Mouse (Mus musculus): ENCODE measurements around the gene E030018B13Rik. TPM values are rescaled to one million over a fixed set of nuclear protein-coding genes. Genes with fewer than 3 reads are reported as not detected.

E030018B13Rik gene
- not detected in 2 replicates for polyA plus RNA-seq (2014; fragmentation: Nextera tagmentation; extraction: Ambion mirVana)

DNA sequence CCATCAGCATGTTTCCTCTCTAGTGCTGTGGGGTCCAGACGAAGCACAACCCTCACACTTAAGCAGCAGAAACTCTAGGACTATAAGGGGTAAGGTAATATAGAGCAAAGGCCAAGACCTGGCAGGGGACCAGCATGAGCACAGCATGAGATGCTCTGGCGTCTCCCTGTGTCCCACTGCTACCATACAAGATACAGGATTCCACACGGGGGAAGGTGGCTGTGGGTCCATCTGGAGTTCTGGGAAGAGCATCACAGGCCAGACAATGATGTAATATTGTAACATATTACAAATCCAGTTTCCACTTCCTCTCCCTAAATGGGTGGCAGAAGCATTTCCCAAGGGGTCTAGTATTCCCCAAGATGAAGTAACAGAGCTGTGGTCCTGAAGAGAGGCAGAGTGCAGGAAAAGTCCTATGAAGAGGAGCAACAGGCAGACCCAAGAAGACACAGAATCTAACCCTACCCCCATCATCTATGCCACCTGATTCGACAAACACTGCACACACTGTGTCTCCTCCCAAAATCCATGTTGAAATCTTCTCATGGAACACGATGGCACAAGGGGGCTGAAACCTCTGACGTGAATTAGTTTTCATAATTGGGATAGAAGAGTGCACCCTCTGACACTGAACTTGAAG, at the start of gene E030018B13Rik:
TSS of gene E030018B13Rik (plus strand) at position 590 of the 640 bp plus-strand sequence.
- Histone ChIP-seq H3K4me3 (replicated peaks; ENCODE audit: low read length) (no peak within 1 kb of the TSS), H3K27me3 (ENCODE audit: control insufficient read depth, insufficient read depth, low read length) (no peaks in the 10 kb centered on the region), H3K4me2 (replicated peaks) (no peak within 1 kb of the TSS), H3K27ac (no peak within 1 kb of the TSS), H3K9me3 (ENCODE audit: control insufficient read depth, low read length) (no peaks in the 10 kb centered on the region), H3K4me1 (replicated peaks; ENCODE audit: control insufficient read depth, insufficient read depth, low read length) (peaks cover 40% of the 10 kb centered on the region), H3K9ac (no peak within 1 kb of the TSS), H3K36me3 (replicated peaks; ENCODE audit: control insufficient read depth, insufficient read depth) (no peaks in the 10 kb centered on the region)
- no peak for DNase-seq (ENCODE audit: low spot score)
- 85% methylated on average over 6 of the region's 6 CpGs for WGBS
- ATAC-seq (ENCODE audit: low FRiP score), result no peak

DNA sequence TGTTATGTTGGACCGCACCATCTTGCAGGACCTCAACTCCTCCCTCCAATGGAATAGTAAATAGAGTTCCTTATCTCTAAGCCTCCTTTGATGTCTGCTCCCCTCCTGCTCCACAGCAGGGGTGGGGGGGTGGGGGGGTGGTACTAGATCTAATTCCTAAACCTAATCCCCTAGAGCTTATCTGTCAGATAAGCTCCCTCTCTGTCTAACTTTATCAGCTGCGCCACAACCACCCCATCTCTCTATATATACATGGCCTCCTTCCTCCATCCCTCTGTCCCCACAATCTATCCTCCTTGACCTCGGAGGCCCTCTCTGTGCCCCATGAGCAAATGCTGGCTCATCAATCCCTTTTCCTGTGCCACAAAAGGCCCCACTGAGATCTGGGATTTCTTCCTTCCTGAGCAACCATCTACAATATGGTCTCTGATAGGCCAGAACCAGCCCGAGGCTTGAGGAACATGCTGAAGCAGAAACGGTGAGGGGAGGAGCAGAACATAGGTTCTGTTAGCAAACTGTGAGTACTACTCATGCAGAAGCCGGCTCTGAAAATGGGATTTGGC, 48.2 kb upstream of the E030018B13Rik start:
- 76% methylated on average over 6 of the region's 6 CpGs for WGBS
- Histone ChIP-seq H3K36me3 (replicated peaks; ENCODE audit: control insufficient read depth, insufficient read depth) (no peaks in the 10 kb centered on the region), H3K9ac (no peak overlapping the region), H3K4me3 (replicated peaks; ENCODE audit: low read length) (no peak overlapping the region), H3K27ac (no peak overlapping the region), H3K9me3 (ENCODE audit: control insufficient read depth, low read length) (no peaks in the 10 kb centered on the region), H3K4me2 (replicated peaks) (no peak overlapping the region), H3K27me3 (ENCODE audit: control insufficient read depth, insufficient read depth, low read length) (no peaks in the 10 kb centered on the region), H3K4me1 (replicated peaks; ENCODE audit: control insufficient read depth, insufficient read depth, low read length) (no peaks in the 10 kb centered on the region)
- DNase-seq (ENCODE audit: low spot score) (no peak), ATAC-seq (ENCODE audit: low FRiP score) (no peak)

- Histone ChIP-seq H3K27ac (no peak overlapping the region), H3K4me2 (replicated peaks) (no peak overlapping the region), H3K4me3 (replicated peaks; ENCODE audit: low read length) (no peak overlapping the region), H3K4me1 (replicated peaks; ENCODE audit: control insufficient read depth, insufficient read depth, low read length) (no peaks in the 10 kb centered on the region), H3K36me3 (replicated peaks; ENCODE audit: control insufficient read depth, insufficient read depth) (no peaks in the 10 kb centered on the region), H3K27me3 (ENCODE audit: control insufficient read depth, insufficient read depth, low read length) (no peaks in the 10 kb centered on the region), H3K9ac (no peak overlapping the region), H3K9me3 (ENCODE audit: control insufficient read depth, low read length) (no peaks in the 10 kb centered on the region)
- ATAC-seq (ENCODE audit: low FRiP score) (no peak), DNase-seq (ENCODE audit: low spot score) (no peak)
- WGBS, result 83% methylated on average over 6 of the region's 6 CpGs
Observed at GRCm38 (mm10) chr7:63871698-63872097, 45.0 kb upstream of the E030018B13Rik start.

DNA sequence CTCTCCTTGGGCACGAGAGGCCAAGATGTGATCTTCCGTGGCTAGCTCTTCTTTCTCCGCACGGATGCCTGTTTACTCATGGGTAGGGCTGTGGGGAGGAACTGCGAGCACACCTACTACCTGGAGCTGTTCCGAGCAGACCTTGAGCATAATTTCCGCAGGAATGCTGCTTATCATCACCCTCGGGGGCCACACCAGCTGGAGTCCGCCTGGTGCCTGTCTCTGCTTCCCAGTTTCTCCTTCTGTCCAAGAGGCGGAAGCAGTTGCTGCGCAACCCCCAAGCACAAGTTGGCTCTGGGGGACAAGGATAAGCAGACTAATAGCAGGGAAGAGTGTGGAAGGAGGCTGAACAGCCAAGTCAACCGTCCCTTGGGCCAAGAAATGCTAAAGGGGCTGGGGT, 42.8 kb upstream of the E030018B13Rik start:
- WGBS, result 72% methylated on average over 12 of the region's 12 CpGs

GRCm38 (mm10) chr7:63875686-63876085, 41.0 kb upstream of the E030018B13Rik start:
- Histone ChIP-seq H3K36me3 (replicated peaks; ENCODE audit: control insufficient read depth, insufficient read depth) (no peaks in the 10 kb centered on the region), H3K4me1 (replicated peaks; ENCODE audit: control insufficient read depth, insufficient read depth, low read length) (no peaks in the 10 kb centered on the region), H3K9me3 (ENCODE audit: control insufficient read depth, low read length) (no peaks in the 10 kb centered on the region), H3K9ac (no peak overlapping the region), H3K27ac (no peak overlapping the region), H3K27me3 (ENCODE audit: control insufficient read depth, insufficient read depth, low read length) (no peaks in the 10 kb centered on the region), H3K4me3 (replicated peaks; ENCODE audit: low read length) (no peak overlapping the region), H3K4me2 (replicated peaks) (no peak overlapping the region)
- DNase-seq (ENCODE audit: low spot score), result no peak
- no peak for ATAC-seq (ENCODE audit: low FRiP score)

More for the DNA sequence above, 42.8 kb upstream of the E030018B13Rik start:
- Histone ChIP-seq H3K4me1 (replicated peaks; ENCODE audit: control insufficient read depth, insufficient read depth, low read length) (no peaks in the 10 kb centered on the region), H3K27ac (no peak overlapping the region), H3K4me3 (replicated peaks; ENCODE audit: low read length) (no peak overlapping the region), H3K27me3 (ENCODE audit: control insufficient read depth, insufficient read depth, low read length) (no peaks in the 10 kb centered on the region), H3K9ac (no peak overlapping the region), H3K36me3 (replicated peaks; ENCODE audit: control insufficient read depth, insufficient read depth) (no peaks in the 10 kb centered on the region), H3K4me2 (replicated peaks) (no peak overlapping the region), H3K9me3 (ENCODE audit: control insufficient read depth, low read length) (no peaks in the 10 kb centered on the region)
- ATAC-seq (ENCODE audit: low FRiP score) (no peak), DNase-seq (ENCODE audit: low spot score) (no peak)

DNA sequence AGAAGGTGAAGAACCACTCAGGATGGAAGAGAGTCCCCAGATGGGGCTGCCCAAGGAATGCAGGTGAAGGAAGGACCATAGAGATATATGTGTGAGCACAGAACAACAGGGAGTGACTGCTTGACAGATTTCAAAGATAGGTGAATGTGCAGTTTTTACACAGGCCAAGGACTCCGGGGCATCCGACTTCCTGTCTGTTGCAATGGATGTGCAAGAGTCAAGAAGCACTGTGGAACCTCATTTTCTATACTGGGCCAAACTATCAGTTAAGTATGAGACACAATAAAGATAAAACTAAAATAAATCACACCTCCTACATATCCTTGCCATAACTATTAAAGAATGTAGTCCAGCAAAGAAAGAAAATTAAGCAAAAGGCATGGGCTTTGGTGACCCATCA, 40.0 kb upstream of the E030018B13Rik start:
- Histone ChIP-seq H3K4me3 (replicated peaks; ENCODE audit: low read length) (no peak overlapping the region), H3K36me3 (replicated peaks; ENCODE audit: control insufficient read depth, insufficient read depth) (no peaks in the 10 kb centered on the region), H3K4me2 (replicated peaks) (no peak overlapping the region), H3K9ac (no peak overlapping the region), H3K27me3 (ENCODE audit: control insufficient read depth, insufficient read depth, low read length) (no peaks in the 10 kb centered on the region), H3K4me1 (replicated peaks; ENCODE audit: control insufficient read depth, insufficient read depth, low read length) (no peaks in the 10 kb centered on the region), H3K9me3 (ENCODE audit: control insufficient read depth, low read length) (no peaks in the 10 kb centered on the region), H3K27ac (no peak overlapping the region)
- DNase-seq (ENCODE audit: low spot score) (no peak), ATAC-seq (ENCODE audit: low FRiP score) (no peak)
- WGBS, result 94% methylated on average over 2 of the region's 2 CpGs

GRCm38 (mm10) chr7:63877610-63878009, 39.0 kb upstream of the E030018B13Rik start:
- WGBS, result 31% methylated on average over 14 of the region's 14 CpGs
- no peak overlapping the region for H3K4me2 ChIP-seq (replicated peaks)
- no peaks in the 10 kb centered on the region for H3K36me3 ChIP-seq (replicated peaks; ENCODE audit: control insufficient read depth, insufficient read depth)
- no peaks in the 10 kb centered on the region for H3K9me3 ChIP-seq (ENCODE audit: control insufficient read depth, low read length)
- ATAC-seq (ENCODE audit: low FRiP score), result no peak
- no peak overlapping the region for H3K4me3 ChIP-seq (replicated peaks; ENCODE audit: low read length)
- H3K27ac ChIP-seq, result no peak overlapping the region
- H3K4me1 ChIP-seq (replicated peaks; ENCODE audit: control insufficient read depth, insufficient read depth, low read length), result no peaks in the 10 kb centered on the region
- no peaks in the 10 kb centered on the region for H3K27me3 ChIP-seq (ENCODE audit: control insufficient read depth, insufficient read depth, low read length)
- DNase-seq (ENCODE audit: low spot score), result no peak
- no peak overlapping the region for H3K9ac ChIP-seq

GRCm38 (mm10) chr7:63879583-63879982, 37.1 kb upstream of the E030018B13Rik start:
- no peaks in the 10 kb centered on the region for H3K9me3 ChIP-seq (ENCODE audit: control insufficient read depth, low read length)
- H3K9ac ChIP-seq, result no peak overlapping the region
- ATAC-seq (ENCODE audit: low FRiP score) (no peak), DNase-seq (ENCODE audit: low spot score) (no peak)
- H3K4me3 ChIP-seq (replicated peaks; ENCODE audit: low read length), result no peak overlapping the region
- H3K27ac ChIP-seq, result no peak overlapping the region
- H3K4me1 ChIP-seq (replicated peaks; ENCODE audit: control insufficient read depth, insufficient read depth, low read length), result no peaks in the 10 kb centered on the region
- no peaks in the 10 kb centered on the region for H3K27me3 ChIP-seq (ENCODE audit: control insufficient read depth, insufficient read depth, low read length)
- no peak overlapping the region for H3K4me2 ChIP-seq (replicated peaks)
- H3K36me3 ChIP-seq (replicated peaks; ENCODE audit: control insufficient read depth, insufficient read depth), result no peaks in the 10 kb centered on the region
- WGBS, result 80% methylated on average over 6 of the region's 6 CpGs

- no peak overlapping the region for H3K9ac ChIP-seq
- H3K36me3 ChIP-seq (replicated peaks; ENCODE audit: control insufficient read depth, insufficient read depth), result no peaks in the 10 kb centered on the region
- no peak overlapping the region for H3K4me2 ChIP-seq (replicated peaks)
- DNase-seq (ENCODE audit: low spot score) (no peak), ATAC-seq (ENCODE audit: low FRiP score) (no peak)
- 80% methylated on average over 7 of the region's 7 CpGs for WGBS
- no peaks in the 10 kb centered on the region for H3K9me3 ChIP-seq (ENCODE audit: control insufficient read depth, low read length)
- no peak overlapping the region for H3K27ac ChIP-seq
- H3K27me3 ChIP-seq (ENCODE audit: control insufficient read depth, insufficient read depth, low read length), result no peaks in the 10 kb centered on the region
- H3K4me1 ChIP-seq (replicated peaks; ENCODE audit: control insufficient read depth, insufficient read depth, low read length), result no peaks in the 10 kb centered on the region
- no peak overlapping the region for H3K4me3 ChIP-seq (replicated peaks; ENCODE audit: low read length)
Observed at GRCm38 (mm10) chr7:63882739-63883138, 33.9 kb upstream of the E030018B13Rik start.

Measured in hindbrain, embryonic 14.5 days (tissue).